Mouse (Mus musculus) hindbrain, embryonic 12.5 days (tissue): ENCODE data around the gene Alg2. TPM values are rescaled to one million over a fixed set of nuclear protein-coding genes. Genes with fewer than 3 reads are reported as not detected.

Experiments
- ATAC-seq: fragments of 200-750 bp; cut with Nextera tagmentation; 2 replicates; pipeline ENCODE4 v1.8.0; 2017; ENCODE audit warnings: moderate TSS enrichment; ENCODE audit not compliant: low FRiP score
- H3K27ac ChIP-seq: fragments of 300-500 bp; sonication (generic); 2 replicates; pipeline ENCODE4 v1.5.1; 2016; ENCODE audit warnings: mild to moderate bottlenecking
- H3K27me3 ChIP-seq: fragments of 300-500 bp; sonication (generic); 2 replicates; pipeline ENCODE4 v1.6.1; 2016; ENCODE audit warnings: mild to moderate bottlenecking
- H3K36me3 ChIP-seq: fragments of 300-500 bp; sonication (generic); 2 replicates; pipeline ENCODE4 v1.6.1; 2016; ENCODE audit warnings: mild to moderate bottlenecking
- H3K4me1 ChIP-seq: fragments of 300-500 bp; sonication (generic); 2 replicates; pipeline ENCODE4 v1.6.1; 2016
- H3K4me2 ChIP-seq: fragments of 300-500 bp; sonication (generic); replicated peaks from 2 replicates; pipeline ENCODE4 v1.6.1; 2016; ENCODE audit warnings: mild to moderate bottlenecking
- H3K4me3 ChIP-seq: fragments of 300-500 bp; sonication (generic); 2 replicates; pipeline ENCODE4 v1.5.1; 2016; ENCODE audit warnings: mild to moderate bottlenecking
- H3K9ac ChIP-seq: fragments of 300-500 bp; sonication (generic); 2 replicates; pipeline ENCODE4 v1.6.1; 2016; ENCODE audit warnings: mild to moderate bottlenecking, moderate library complexity
- H3K9me3 ChIP-seq: fragments of 300-500 bp; sonication (generic); replicated peaks from 2 replicates; pipeline ENCODE4 v1.6.1; 2016; ENCODE audit warnings: mild to moderate bottlenecking
- WGBS: fragments of 180-500 bp; shearing (Covaris S2); methylation state at CpG from one replicate; pipeline ENCODE4 v1.1.7; 2016; 5-methylcytosine and 5-hydroxymethylcytosine counted together
- polyA plus RNA-seq: library from polyadenylated mRNA; unstranded; fragments of >200 nt; fragmentation: Nextera tagmentation; extraction: Ambion mirVana; gene quantifications from 2 replicates; pipeline ENCODE4 v1.2.1, GENCODE M21; 2016

Alg2 gene
- polyA plus RNA-seq, 1 experiment from 2014 or later, result 196 TPM

DNA sequence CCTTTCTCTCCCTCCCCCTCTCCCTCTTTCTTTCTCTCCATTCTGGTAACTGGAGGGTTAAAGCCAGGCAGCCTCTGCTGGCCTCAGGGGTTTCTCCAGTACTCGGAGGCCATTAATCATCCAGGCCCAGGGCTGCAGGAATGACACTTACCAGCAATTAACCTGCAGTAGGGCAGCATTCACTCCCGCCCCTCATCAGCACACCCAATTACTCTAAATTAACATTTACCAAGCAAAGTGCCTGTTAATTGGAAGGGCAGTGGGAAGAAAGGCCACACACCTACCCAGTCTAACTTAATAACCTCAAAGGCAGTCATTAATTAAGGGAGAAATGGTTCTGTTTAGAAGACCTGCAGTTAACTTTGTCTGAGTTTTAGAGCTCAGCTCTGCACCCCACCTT lies 49.8 kb downstream of the Alg2 start:
- peak; percentile 51; the same call in 1 of the 2 replicates for ATAC-seq
- H3K9me3 ChIP-seq, result no peaks in the 10 kb centered on the region
- WGBS, result 3% methylated on average over 2 of the region's 2 CpGs
- H3K9ac ChIP-seq, result no peak overlapping the region
- H3K4me1 ChIP-seq, result peaks cover 21% of the 10 kb centered on the region; the same call in 1 of the 2 replicates
- H3K27ac ChIP-seq, result no peak overlapping the region
- H3K27me3 ChIP-seq, result no peaks in the 10 kb centered on the region; the same call in 1 of the 2 replicates
- H3K4me2 ChIP-seq, result no peak overlapping the region
- H3K36me3 ChIP-seq, result no peaks in the 10 kb centered on the region
- no peak overlapping the region for H3K4me3 ChIP-seq

DNA sequence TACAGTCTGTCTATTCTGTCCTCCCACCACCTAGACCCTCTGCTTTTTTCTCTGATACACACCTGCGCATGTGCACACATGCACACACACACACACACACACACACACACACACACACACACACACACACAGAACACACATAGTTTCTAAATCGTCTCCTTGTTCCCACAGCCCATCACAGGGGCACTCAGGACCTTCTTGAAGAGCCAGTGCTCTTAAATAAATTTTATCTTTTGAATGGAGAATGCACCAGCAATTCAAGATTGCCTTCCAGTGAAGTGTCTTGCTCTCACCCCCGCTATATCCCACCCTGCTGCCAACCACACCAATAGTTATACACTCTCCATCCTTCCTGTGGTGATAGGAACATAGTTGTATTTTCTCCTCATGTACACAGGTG lies 51.2 kb downstream of the Alg2 start:
- H3K4me2 ChIP-seq, result no peak overlapping the region
- H3K9me3 ChIP-seq, result no peaks in the 10 kb centered on the region
- no peak for ATAC-seq
- no peak overlapping the region for H3K4me3 ChIP-seq
- H3K27me3 ChIP-seq, result no peaks in the 10 kb centered on the region; the same call in 1 of the 2 replicates
- H3K27ac ChIP-seq, result no peak overlapping the region
- H3K4me1 ChIP-seq, result peaks cover 21% of the 10 kb centered on the region; the same call in 1 of the 2 replicates
- 92% methylated on average over 3 of the region's 3 CpGs for WGBS
- no peaks in the 10 kb centered on the region for H3K36me3 ChIP-seq
- H3K9ac ChIP-seq, result no peak overlapping the region

DNA sequence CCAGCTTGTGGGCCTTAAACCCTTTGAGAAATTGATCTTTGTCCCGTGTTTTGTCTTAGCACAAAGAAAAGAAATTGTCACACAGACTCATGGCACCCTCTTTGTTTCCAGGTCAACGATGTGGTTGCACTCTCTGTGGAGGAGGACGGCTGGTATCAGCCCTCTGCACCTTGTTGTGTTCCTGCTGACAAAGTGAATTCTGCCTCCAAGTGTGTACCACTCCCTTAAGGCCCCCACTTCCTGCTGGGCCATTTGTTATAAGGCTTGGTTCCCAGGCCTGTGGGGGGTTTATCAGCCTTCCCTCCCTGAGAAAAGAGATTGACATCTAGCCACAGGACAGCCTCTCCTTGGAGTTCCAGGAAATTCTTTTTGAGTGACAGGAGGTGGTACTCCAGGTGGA lies 51.9 kb downstream of the Alg2 start:
- H3K4me2 ChIP-seq, result no peak overlapping the region
- no peaks in the 10 kb centered on the region; the same call in 1 of the 2 replicates for H3K27me3 ChIP-seq
- 16% methylated on average over 3 of the region's 3 CpGs for WGBS
- H3K36me3 ChIP-seq, result no peaks in the 10 kb centered on the region
- H3K9me3 ChIP-seq, result no peaks in the 10 kb centered on the region
- peaks cover 21% of the 10 kb centered on the region; the same call in 1 of the 2 replicates for H3K4me1 ChIP-seq
- no peak overlapping the region for H3K9ac ChIP-seq
- H3K4me3 ChIP-seq, result no peak overlapping the region
- ATAC-seq, result no peak
- no peak overlapping the region for H3K27ac ChIP-seq

DNA sequence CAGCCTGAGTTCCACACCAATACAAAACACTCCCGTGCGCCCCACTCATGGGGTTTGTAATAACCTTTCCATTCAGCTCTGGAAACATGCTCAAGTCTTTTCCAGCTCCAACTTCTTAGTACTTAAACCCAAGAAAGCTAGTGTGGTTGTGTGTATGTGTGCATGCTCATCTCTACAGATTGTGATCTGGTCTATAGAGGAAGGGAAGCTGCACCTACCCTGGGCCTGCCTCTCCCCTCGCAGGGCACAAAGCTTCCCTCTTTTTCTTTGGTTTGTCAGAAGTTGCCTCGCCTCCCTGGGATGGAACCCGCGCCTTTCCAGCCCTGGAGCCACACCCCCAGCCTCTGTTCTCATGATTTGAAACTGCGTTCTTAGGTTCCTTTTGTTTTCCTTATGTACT lies 53.9 kb downstream of the Alg2 start:
- Histone ChIP-seq H3K9me3 (no peaks in the 10 kb centered on the region), H3K9ac (no peak overlapping the region), H3K4me3 (no peak overlapping the region), H3K36me3 (no peaks in the 10 kb centered on the region), H3K4me2 (no peak overlapping the region), H3K27me3 (no peaks in the 10 kb centered on the region; the same call in 1 of the 2 replicates), H3K4me1 (peaks cover 21% of the 10 kb centered on the region; the same call in 1 of the 2 replicates), H3K27ac (no peak overlapping the region)
- ATAC-seq, result no peak
- WGBS, result 32% methylated on average over 7 of the region's 7 CpGs

DNA sequence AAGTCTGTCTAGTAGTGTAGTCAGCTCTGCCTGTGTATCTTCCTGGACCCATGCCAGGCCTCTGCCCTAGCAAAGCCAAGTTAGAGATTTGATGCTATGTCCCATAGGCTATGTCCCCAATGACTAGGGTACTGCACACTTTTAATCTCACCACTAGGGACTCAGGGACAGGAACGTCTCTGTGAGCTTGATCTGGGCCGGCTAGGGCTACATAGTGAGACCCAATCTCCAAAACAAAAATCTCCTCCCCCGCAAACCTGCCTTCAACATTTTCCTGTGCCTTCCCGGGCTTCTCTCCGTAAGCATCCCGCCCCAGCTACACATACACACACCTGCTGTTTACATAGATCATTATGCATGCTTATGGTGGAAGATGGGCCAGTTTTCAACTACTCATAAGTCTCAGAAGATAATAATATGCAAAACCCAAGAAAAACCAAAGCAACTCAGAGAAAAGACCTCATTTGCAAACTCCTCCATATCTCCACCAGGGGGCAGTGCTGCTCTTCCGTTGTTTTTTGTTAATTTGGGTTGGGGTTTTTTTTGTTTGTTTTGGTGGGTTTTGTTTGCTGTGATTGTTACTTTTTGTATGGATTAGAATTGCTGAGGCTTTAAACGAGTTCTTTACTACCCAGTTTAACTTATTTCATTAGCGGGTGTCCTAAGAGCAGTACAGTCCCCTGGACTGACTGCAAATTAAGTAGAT lies 54.7 kb downstream of the Alg2 start:
- H3K9ac ChIP-seq, result no peak overlapping the region

DNA sequence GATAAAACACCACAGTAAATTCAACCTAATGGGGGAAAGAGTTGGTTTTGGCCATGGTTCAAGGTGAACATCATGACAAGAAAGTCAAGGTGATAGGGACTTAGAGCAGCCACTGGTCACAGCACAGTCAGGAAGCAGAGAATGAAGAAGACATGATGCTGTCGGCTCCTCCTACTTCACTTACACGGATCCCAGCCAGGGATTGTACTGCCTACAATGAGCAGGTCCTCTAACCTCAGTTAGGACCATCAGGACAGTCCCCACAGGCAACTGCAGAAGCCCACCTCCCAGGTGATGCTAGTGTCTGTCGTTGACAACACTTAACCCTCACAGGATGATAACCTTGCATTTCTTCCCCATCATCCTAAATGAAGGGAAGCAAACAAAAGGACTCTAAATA lies 56.3 kb downstream of the Alg2 start:
- H3K4me3 ChIP-seq, result no peak overlapping the region
- no peaks in the 10 kb centered on the region; the same call in 1 of the 2 replicates for H3K27me3 ChIP-seq
- 69% methylated on average over 3 of the region's 3 CpGs for WGBS
- peaks cover 13% of the 10 kb centered on the region; the same call in 1 of the 2 replicates for H3K36me3 ChIP-seq
- H3K9ac ChIP-seq, result no peak overlapping the region
- H3K9me3 ChIP-seq, result no peaks in the 10 kb centered on the region
- peaks cover 7% of the 10 kb centered on the region; the same call in 1 of the 2 replicates for H3K4me1 ChIP-seq
- H3K27ac ChIP-seq, result no peak overlapping the region
- H3K4me2 ChIP-seq, result no peak overlapping the region
- no peak for ATAC-seq

More for the DNA sequence above, 54.7 kb downstream of the Alg2 start:
- Histone ChIP-seq H3K36me3 (0 out of 2 replicates have a peak, but pooled peaks cover 6% of the 10 kb centered on the region), H3K9me3 (no peaks in the 10 kb centered on the region), H3K4me1 (peaks cover 13% of the 10 kb centered on the region; the same call in 1 of the 2 replicates), H3K4me2 (no peak overlapping the region), H3K27ac (no peak overlapping the region), H3K27me3 (no peaks in the 10 kb centered on the region; the same call in 1 of the 2 replicates), H3K4me3 (no peak overlapping the region)
- 21% methylated on average over 9 of the region's 9 CpGs for WGBS
- 0 out of 2 replicates have a peak, but pooled peaks have one; percentile 15 for ATAC-seq

Other genes with a start within 250 kb of the Alg2 start
- gene Tgfbr1, start 121.1 kb downstream of the Alg2 start, polyA plus RNA-seq, result 96.7 and 102 TPM in 2 replicates
- gene Sec61b, start 325 bp upstream of the Alg2 start, polyA plus RNA-seq, result 312 and 347 TPM in 2 replicates